Mouse (Mus musculus) kidney, adult 11 months (tissue): ENCODE data around the gene Limd2.
"Not testable (repeated sequence)": the region's sequence is repeated elsewhere in the genome, so short reads cannot be mapped to it uniquely, and the experiment has no call there.

ENCODE experiments used
- DNase-seq: peaks from one replicate; pipeline ENCODE4 v3.0.0; 2022

Gene Limd2

DNA sequence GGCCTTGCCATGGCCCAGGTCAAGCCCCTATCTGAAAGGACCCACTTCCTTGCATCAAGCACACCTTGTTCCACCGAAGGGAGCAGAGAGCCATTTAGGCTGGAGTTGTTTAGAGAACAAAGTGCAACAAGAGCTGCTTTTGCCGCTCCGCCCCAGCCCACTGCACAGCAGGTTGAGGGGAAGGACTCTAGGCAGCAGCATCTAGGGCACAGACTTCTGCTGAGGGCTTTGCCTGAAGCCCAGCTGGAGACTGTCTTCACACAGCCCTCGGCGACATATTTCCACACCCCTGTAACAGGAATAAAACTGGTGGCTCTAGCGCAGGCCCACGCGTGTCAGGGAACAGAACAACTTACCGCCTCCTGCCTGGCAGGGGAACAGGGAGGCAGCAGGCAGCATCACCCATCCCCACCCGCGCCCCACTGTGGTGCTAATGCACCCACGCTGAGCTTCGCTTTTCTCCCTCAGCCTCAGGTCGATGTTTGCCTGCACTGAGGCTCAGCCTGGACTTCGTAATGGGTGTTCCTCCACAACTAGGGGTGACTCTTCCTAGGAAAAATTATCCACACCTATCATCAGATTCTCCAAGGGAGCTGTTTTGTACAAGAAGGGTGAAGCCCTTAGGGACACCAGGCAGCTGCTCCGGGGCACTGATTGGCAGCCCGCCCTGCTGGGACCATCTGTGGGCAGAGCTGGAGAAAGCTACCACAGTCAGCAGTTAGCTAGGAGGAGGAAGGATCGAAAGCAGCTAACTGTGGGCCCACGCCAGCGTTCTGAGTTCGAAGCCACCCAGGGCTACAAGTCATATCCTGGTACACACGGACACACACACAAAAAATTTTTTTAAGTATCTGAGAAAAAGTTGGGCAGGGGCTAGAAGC is at the start of gene Limd2, which contains the start of gene Gm10840:
TSS of gene Limd2 (minus strand) at position 20 of the 881 bp plus-strand sequence.
TSS of gene Gm10840 (plus strand) at position 10 of the 881 bp plus-strand sequence.
- DNase-seq: no peak

DNA sequence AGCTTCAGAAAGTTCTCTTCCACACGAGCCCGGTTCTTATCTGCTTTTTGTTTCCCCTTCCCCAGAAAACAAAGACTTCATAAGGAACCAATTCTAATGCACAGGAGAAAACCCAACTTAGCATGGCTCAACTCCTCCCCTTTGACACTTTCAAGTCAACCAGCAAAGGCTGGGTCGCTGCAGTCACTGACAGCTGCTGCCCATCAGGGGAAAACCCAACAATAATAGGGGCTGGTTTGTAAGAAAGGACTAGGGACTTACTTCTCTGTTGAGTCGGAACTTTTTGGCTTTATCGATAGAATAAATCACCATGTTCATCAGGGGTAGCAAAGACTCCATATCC is 41.4 kb upstream of the Limd2 start, which contains the start of gene Strada:
TSS of gene Strada (minus strand) at position 46 of the 343 bp plus-strand sequence.
- DNase-seq: no peak

DNA sequence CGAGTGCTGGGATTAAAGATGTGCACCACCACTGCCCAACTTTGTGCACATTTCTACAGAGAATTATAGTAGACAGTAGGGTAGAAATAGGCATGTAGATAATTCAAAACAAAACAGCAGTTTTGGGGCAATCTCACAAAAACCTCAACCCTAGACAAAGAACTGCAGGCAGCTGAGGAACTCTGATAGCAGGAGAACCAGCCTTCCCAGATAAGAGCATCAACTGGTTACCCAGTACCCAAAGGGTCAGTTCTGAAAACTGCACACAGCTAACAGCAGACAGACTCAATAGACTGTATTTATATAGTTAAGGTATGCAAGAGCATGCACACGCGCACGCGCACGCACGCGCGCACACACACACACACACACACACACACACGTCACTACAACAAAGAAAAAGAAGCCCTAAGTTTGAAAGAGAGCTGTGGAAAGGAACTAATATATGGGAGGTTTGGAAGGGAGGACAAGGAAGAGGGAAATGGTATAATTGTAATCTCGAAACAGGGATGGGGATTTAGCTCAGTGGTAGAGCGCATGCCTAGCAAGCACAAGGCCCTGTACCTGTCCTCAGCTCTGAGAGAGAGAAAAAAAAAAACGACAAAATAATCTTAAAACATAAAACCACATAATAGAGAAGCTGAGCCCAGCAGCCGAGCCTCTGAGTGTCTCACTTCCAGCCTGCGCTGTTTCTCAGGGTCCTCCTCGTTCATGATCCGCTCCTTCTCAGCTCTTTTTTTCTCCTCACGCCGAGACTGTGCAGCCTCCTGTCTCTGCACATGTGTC is 40.9 kb upstream of the Limd2 start:
- DNase-seq: no peak

DNA sequence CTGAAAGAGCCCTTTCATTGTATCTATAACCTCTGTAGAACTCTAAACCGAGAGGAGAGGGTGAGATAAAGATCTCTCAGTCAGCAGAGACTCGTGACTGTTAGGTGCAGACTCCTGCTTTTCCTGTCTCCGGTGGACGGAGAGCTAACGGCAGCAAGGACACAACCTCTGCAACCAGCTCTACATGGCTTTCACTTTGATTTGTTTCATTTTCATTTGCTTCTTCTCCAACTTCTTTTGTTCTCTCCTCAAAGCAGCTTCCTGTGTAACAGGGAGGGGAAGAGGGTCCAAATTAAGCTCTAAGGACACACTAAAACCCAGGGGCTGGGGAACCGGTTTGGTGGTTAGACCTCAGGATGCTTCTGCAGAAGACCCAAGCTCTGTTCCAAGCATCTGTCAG is 40.1 kb upstream of the Limd2 start:
- no peak for DNase-seq

DNA sequence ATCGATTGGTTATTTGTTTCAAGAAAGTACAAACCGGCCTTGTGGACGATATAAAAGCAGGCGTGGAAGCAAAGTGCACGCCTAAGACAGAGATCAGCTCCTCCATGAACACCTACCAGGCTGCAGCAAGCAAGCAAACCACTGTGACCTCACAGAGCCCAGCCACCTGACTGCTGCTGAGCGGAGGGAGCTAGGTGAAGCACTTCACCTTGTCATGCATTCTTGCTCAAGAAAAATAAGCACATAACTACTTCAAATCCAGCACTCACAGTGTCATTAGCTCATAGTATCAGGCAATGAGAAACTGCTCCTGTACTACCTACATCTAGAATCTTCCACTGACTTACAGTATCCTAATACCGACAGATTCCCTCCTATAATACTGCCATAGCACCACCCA is 39.3 kb upstream of the Limd2 start:
- not testable (repeated sequence) for DNase-seq

DNA sequence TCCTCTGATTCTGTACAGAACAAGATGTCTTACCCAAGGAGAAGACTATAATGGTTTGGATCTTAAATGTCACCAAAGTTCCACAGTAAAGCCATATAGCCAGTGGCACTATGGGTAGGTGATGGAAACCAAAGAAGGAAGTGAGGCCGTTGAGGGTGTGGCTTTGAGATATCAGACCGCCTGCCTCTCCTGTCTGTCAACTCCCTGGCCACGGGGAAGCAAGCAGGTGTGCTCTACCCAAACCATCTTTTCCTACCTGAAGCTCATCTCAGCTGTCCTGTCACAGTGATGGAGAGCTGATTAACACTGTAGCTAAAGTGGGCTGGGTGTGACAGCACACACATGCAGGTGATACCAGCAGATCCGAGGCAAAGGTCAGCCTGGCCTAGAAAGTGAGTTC is 37.6 kb upstream of the Limd2 start:
- no peak for DNase-seq

DNA sequence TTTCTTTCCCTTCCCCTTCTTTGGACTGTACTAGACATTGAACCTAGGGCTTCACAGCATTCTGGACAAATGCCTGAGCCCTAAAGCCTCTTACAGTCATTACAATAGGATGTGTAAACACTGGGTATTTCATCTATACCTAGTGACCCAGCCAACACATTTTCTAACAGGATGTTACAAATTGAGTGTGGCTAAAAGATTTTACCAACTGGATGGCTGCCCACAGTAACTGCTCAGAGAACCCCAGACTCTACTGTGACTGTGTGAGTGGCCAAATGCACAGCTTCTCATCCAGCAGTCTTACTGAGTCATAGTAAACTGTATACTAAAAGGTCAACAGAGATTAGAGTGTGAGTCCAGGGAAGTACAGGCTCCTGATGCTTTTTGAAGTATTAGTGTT is 34.7 kb upstream of the Limd2 start:
- DNase-seq: no peak

DNA sequence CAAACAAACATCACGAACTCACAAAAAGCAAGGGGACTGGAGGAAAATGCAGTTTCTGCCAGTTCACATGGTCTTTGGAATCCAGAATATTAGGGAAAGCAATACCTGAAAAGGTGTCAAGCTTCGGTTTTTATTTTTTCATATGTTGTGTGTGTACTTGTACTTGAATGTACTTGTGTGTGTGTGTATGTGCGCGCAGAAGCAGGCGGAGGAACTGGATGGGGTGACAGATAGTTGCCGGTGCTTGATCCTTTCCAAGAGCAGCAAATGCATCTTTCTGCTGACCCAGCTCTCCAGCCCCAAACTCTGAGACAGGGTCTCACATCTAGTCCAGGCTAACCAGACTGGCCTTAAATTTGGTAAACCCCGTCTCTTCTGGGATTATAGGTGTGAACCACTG is 34.2 kb upstream of the Limd2 start:
- no peak for DNase-seq

DNA sequence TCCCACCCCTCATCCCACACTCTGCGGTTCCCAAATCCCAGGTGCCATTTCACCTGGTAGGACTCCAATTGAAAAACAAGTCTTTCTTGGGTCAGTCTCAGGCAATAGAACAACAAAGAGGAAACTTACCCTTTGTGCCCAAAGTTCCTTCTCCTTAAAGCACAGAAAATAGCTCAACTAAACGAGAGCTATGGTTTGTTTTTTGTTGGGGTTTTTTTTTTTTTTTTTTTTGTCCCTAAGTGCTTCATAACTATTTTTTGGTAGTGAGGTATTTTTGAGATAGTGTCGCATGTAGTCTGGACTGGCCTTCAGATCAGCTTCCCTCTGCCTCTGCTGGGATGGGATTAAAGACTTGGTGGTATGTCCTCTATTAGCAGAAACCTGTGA is 33.5 kb upstream of the Limd2 start:
- DNase-seq: no peak

DNA sequence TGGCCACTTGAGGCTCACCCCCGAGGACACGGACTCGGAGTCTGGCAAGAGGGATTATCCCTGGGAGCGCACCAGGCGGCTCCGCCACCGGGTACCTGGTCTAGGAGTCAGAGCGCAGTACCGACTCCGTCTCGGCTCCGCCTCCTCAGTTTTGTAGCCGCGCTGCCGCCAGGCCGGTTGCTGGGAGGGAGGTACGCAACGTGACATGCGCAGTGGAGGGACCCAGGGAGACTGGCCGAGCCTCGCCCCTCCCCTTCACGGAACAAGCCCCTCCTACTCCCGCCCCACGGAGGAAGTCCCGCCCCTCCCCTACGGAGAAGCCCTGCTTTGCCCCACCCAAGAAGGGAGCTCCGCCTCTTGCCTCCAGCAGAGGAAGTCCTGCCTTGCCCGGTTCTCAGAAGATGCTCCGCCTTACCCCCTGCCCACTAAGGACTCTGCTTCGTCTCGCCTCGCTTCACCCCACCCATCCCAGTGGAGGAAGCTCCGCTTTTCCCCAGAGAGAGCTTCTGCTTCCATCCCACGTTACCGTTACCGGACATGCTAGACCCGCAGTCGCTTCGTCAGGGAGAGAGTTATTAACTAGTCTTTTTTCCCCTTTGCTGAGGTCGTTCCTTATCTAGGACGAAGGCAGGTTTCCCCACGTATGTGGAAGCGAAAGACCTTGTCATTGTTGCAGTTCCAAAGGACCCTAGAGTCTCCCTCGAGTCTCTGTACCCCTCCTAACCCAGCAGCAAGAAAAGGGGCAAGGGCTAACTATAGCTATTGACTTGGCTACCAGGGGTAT is 32.9 kb upstream of the Limd2 start:
- peak; percentile 96 for DNase-seq

DNA sequence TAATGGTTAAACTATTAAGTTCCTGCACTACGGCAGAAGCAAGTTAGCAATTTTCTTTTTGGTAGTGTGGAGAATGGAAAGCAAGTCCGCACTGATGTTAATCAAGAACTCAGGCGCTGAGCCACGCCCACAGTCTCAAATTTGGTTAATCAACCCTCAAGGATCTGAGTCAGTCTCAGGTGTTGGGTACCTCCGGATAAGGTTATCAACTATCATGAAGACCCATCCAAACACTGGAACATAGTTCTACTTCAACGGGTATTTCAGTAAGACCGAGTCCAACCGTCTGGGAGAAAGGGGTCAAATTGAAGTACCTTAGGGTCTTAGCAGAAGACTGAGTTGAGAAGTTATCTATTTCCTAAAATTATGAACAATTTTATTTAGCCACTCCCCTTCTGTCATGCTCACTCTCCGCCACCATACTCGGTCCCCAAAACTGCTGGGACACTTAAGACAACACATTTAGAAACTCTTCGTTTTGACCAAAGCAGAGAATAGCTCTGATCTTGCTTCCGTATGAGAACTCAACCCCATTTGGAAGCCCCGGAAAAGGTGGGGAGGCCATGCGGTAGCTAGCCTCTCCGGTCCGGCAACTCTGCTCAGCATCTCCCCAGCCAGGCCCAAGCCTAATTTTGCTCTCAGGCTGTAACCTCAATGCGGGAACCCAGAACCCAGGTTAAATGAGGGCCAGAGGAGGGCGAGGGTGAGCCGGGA is 32.2 kb upstream of the Limd2 start:
- peak; percentile 43 for DNase-seq

DNA sequence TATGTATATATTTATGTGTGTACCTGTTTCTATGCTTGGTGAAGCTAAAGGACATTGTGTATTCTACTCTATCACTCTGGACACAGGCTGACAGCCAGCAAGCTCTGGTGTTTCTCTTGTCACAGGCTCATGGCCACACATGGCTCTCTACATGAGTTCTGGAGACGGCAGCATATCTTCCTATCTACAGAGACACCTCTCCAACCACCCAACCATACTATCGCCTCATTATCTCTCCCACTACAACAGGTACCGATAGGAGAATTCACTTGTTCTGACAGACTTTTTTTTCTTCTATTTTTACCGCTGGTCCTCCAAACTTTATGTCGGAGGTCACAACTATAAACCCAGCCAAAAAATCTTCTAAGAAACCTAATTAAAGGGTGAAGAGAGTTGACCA is 31.6 kb upstream of the Limd2 start:
- no peak for DNase-seq

DNA sequence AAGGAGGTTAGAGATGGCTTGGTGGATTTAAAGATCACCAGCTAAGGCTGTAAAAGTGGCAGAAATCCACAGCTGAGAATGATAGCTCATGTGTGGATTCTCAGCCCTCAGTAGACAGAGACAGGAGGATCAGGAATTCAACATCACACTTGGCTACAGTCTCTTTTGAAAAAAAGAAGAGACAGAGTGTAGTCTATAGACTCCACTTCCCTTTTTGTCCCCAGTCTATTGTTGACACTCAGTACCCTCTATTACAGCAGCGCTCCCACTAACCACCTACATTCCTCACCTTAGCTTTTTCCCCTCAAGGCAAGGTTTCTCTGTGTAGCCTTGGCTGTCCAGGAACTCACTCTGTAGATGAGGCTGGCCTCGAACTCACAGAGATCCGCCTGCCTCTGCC is 31.1 kb upstream of the Limd2 start:
- DNase-seq: no peak

DNA sequence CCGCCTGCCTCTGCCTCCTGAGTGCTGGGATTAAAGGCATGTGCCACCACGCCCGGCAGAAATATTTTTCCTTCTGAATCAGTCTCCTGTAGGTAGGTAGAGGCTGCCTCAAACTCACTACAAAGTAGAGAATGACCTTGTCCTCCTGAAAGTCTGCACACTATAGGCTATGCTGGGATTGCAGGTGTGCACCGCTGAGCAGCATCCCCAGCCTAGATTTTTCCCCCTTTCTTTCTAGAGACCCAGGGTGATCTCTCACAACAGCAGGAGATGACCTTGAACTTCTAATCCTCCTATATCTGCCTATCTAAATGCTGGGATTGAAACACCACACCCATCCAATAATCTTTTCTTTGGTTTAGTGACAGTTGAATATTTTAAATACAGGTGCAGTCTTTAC is 26.7 kb upstream of the Limd2 start:
- DNase-seq: no peak

DNA sequence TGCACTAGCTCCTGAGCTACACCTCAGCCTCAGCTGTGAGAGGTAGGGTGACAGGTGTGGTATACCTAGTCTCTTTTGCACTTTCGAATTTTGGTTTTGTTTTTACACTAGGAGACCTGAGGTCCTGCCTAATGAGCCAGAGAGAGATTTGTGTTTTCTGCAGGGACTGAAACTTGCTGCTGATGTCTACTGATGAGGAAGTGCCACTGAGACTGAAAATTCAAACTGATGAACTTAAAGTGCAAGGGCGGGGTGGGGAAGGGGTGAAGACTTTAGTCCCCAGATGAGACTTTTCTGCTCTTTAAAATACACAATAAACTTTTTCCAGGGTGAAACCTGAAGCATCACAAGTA is 19.8 kb upstream of the Limd2 start:
- DNase-seq: no peak

DNA sequence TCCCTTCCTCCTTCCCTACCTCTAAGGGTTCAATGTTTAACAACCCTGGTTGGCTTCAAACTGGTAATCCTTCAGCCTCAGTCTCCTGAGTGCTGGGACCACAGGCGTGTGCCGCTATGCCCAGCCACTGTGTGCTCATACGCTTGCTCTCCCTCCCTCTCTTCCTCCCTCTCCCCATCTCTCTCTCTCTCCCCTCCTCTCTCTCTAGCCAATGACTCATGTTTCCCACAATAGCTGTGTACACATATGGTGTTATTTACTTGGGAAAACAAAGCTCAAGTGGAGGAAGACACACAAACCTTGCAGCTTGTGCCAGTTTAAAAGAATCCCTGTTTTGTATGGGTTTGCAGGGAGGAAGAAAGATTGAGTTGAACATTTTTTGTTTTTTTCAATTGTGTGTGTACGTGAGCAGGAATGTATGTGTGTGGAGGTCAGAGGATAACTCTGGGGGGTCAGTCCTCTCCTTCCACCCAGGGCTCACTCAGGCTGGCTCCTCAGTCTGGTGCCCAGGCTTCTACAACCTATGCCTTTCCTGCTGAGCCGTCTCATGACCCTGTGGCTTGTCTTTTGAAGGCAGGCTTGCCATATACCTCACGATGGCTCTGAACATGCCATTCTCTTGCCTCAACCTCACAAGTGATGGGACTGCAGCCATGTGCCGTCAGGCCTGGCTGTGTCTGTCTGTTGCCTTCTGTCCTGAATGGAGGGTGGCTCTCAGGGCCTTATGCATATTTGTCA is 19.2 kb upstream of the Limd2 start:
- no peak for DNase-seq

DNA sequence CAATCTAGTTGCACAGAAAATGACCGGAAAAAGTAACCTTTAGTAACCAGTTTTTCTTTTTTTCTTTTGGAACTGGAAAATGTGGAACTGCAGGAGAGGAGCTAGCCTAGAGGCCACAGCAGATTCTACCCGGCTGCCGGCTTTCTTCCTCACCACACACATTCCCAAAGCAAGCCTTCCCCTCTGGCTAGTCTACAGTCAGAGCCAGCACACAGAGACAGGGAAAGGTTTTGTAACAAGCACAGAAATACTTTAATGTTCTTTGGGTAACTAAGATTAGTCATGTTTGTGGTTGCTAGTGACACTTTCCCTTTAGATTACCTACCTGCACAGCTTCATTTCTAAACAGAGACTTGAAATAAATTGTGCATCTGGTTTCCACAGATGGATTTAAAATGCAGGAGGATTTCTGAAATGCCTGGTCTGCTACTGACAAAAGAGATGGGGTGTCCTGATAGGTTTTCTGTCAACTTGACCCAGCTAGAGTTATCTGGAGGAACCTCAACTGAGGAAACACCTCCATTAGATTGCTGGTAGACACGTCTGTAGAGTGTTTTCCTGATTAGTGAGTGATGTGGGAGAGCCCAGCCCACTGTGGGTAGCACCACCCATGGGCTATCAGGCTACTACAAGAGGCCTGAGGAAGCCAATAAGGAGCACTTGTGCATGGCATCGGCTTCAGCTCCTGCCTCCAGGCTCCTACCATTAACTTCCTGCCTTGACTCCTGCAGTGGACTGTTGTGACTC is 17.5 kb upstream of the Limd2 start:
- no peak for DNase-seq

DNA sequence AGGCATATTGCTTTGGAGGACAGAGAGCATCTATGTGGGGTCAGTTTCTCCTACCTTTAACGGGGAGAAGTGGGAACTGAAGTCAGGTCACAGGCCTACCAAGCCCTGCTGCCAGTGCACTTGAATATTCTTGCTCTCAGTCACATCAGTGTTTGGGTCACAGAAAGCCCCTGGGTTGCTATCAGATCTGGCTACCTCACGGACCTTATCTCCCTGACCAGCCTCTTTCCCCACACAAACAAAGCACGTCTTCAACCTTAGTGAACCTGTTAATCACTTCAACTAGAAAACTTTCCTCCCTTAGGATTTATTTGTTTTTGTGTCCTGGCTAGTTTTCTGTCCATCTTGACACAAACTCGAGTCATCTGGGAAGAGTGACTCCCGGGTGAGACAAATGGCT is 15.7 kb upstream of the Limd2 start:
- DNase-seq: no peak

DNA sequence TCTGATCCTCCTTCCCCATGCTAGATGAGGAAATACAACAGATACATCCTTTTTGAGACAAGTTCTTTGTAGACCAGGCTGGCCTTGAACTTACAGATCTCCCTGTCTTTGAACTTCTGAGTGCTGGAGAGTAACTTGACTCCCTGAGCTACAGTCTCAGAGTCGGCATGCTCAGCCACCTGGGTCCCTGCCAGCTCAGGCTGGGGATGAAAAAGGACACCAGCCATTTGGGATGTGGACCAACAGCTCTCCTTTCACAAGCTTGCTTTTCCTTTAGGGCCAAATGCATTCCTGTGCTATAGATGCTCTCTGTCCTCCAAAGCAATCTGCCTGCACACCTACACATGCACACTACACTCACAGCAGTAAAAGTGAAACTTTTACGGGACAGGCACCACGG is 14.4 kb upstream of the Limd2 start:
- DNase-seq: no peak

DNA sequence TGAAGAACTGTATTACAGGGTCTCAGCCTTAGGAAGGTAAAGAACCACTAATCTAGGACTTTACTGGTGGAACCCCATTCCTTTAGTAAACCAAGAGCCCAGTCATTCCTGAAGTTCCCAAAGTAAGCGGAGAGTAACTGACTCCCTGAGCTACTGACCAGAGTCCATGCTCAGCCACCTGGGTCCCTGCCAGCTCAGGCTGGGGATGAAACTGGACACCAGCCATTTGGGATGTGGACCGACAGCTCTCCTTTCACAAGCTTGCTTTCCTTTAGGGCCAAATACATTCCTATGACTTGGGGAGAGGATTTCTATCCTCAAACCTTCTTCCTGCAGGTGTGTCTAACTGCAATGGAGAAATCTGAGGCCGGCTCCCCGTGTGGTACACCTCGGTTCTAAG is 13.7 kb upstream of the Limd2 start:
- DNase-seq: peak; percentile 61

DNA sequence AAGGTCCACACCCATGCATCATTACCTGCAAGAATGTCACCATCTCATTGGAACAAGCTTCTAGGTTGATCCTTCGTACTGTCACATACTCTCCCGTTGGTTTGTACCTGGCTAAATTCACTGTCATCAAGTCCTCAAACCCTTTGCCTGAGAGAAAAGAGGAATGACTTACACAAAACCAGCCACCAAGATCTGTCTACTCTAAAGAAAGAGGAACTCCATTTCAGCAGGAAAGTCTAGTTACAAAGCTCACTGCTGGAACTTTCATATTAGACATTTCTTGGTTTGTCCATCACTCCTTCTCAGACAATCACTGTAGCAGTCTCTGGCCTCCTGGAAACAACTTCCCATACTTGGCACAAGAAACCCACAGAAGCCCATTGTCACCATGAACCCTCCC is 12.6 kb upstream of the Limd2 start:
- no peak for DNase-seq
